Mouse (Mus musculus): ENCODE data around the gene Aldh1b1. TPM values are rescaled to one million over a fixed set of nuclear protein-coding genes. Genes with fewer than 3 reads are reported as not detected.
A peak's percentile ranks its signal among the peaks of the same experiment; 100 is the strongest.

Aldh1b1 gene
- polyA plus RNA-seq, 1 experiment from 2014 or later = 46.1 TPM

GRCm38 (mm10) chr4:45765565-45766201 is 33.1 kb upstream of the Aldh1b1 start:
- peak overlapping the region; percentile 54 for H3K27ac ChIP-seq
- no peak for DNase-seq (ENCODE audit: low spot score)
- WGBS = 3% methylated on average over 13 of the region's 18 CpGs
- no peaks in the 10 kb centered on the region for H3K36me3 ChIP-seq
- H3K9me3 ChIP-seq = no peaks in the 10 kb centered on the region
- peak overlapping the region; percentile 40 for H3K4me3 ChIP-seq
- peaks cover 51% of the 10 kb centered on the region for H3K27me3 ChIP-seq (ENCODE audit: insufficient read depth, poor library complexity, severe bottlenecking)
- peaks cover 81% of the 10 kb centered on the region for H3K4me1 ChIP-seq

GRCm38 (mm10) chr4:45766774-45767173 is 32.0 kb upstream of the Aldh1b1 start:
- H3K4me1 ChIP-seq = peaks cover 91% of the 10 kb centered on the region
- 35% methylated on average over 7 of the region's 7 CpGs for WGBS

GRCm38 (mm10) chr4:45767891-45768558 is 30.8 kb upstream of the Aldh1b1 start:
- peaks cover 89% of the 10 kb centered on the region for H3K4me1 ChIP-seq
- peak overlapping the region; percentile 81; the same call in 1 of the 2 replicates for H3K27ac ChIP-seq
- DNase-seq (ENCODE audit: low spot score) = peak; percentile 89
- no peaks in the 10 kb centered on the region for H3K9me3 ChIP-seq
- no peaks in the 10 kb centered on the region for H3K36me3 ChIP-seq
- H3K27me3 ChIP-seq (ENCODE audit: insufficient read depth, poor library complexity, severe bottlenecking) = peaks cover 44% of the 10 kb centered on the region
- WGBS = 20% methylated on average over 11 of the region's 11 CpGs
- no peak overlapping the region for H3K4me3 ChIP-seq

More at GRCm38 (mm10) chr4:45766774-45767173, 32.0 kb upstream of the Aldh1b1 start:
- no peak for DNase-seq (ENCODE audit: low spot score)
- Histone ChIP-seq H3K27me3 (ENCODE audit: insufficient read depth, poor library complexity, severe bottlenecking) (peaks cover 47% of the 10 kb centered on the region), H3K36me3 (no peaks in the 10 kb centered on the region), H3K27ac (0 out of 2 replicates have a peak overlapping the region, but pooled peaks have one; percentile 45), H3K9me3 (no peaks in the 10 kb centered on the region), H3K4me3 (no peak overlapping the region)

GRCm38 (mm10) chr4:45769141-45769540 is 29.7 kb upstream of the Aldh1b1 start:
- peak overlapping the region; percentile 81 for H3K27ac ChIP-seq
- peaks cover 39% of the 10 kb centered on the region for H3K27me3 ChIP-seq (ENCODE audit: insufficient read depth, poor library complexity, severe bottlenecking)
- no peak overlapping the region for H3K4me3 ChIP-seq
- peaks cover 78% of the 10 kb centered on the region for H3K4me1 ChIP-seq
- H3K36me3 ChIP-seq = no peaks in the 10 kb centered on the region
- H3K9me3 ChIP-seq = no peaks in the 10 kb centered on the region
- DNase-seq (ENCODE audit: low spot score) = no peak
- 36% methylated on average over 10 of the region's 10 CpGs for WGBS

- Histone ChIP-seq H3K27me3 (ENCODE audit: insufficient read depth, poor library complexity, severe bottlenecking) (peaks cover 35% of the 10 kb centered on the region), H3K9me3 (no peaks in the 10 kb centered on the region), H3K4me3 (0 out of 2 replicates have a peak overlapping the region, but pooled peaks have one; percentile 13), H3K36me3 (no peaks in the 10 kb centered on the region), H3K27ac (peak overlapping the region; percentile 81), H3K4me1 (peaks cover 70% of the 10 kb centered on the region)
- no peak for DNase-seq (ENCODE audit: low spot score)
- 6% methylated on average over 10 of the region's 10 CpGs for WGBS
Observed at GRCm38 (mm10) chr4:45769791-45770637, 28.8 kb upstream of the Aldh1b1 start.

GRCm38 (mm10) chr4:45770638-45771033 is 28.2 kb upstream of the Aldh1b1 start:
- H3K4me1 ChIP-seq = peaks cover 63% of the 10 kb centered on the region
- H3K27me3 ChIP-seq (ENCODE audit: insufficient read depth, poor library complexity, severe bottlenecking) = peaks cover 35% of the 10 kb centered on the region
- no peak for DNase-seq (ENCODE audit: low spot score)
- H3K27ac ChIP-seq = peak overlapping the region; percentile 81
- WGBS = 16% methylated on average over 4 of the region's 4 CpGs
- no peaks in the 10 kb centered on the region for H3K9me3 ChIP-seq
- H3K36me3 ChIP-seq = no peaks in the 10 kb centered on the region
- H3K4me3 ChIP-seq = 0 out of 2 replicates have a peak overlapping the region, but pooled peaks have one; percentile 13

- peaks cover 58% of the 10 kb centered on the region for H3K4me1 ChIP-seq
- no peaks in the 10 kb centered on the region for H3K36me3 ChIP-seq
- H3K27me3 ChIP-seq (ENCODE audit: insufficient read depth, poor library complexity, severe bottlenecking) = peaks cover 35% of the 10 kb centered on the region
- H3K27ac ChIP-seq = peak overlapping the region; percentile 32; the same call in 1 of the 2 replicates
- no peak for DNase-seq (ENCODE audit: low spot score)
- no peak overlapping the region for H3K4me3 ChIP-seq
- 23% methylated on average over 8 of the region's 8 CpGs for WGBS
- no peaks in the 10 kb centered on the region for H3K9me3 ChIP-seq
Observed at GRCm38 (mm10) chr4:45771173-45771572, 27.6 kb upstream of the Aldh1b1 start.

GRCm38 (mm10) chr4:45771619-45772018 is 27.2 kb upstream of the Aldh1b1 start:
- no peaks in the 10 kb centered on the region for H3K9me3 ChIP-seq
- H3K27ac ChIP-seq = peak overlapping the region; percentile 32; the same call in 1 of the 2 replicates
- peaks cover 35% of the 10 kb centered on the region for H3K27me3 ChIP-seq (ENCODE audit: insufficient read depth, poor library complexity, severe bottlenecking)
- H3K4me3 ChIP-seq = no peak overlapping the region
- no peaks in the 10 kb centered on the region for H3K36me3 ChIP-seq
- H3K4me1 ChIP-seq = peaks cover 53% of the 10 kb centered on the region
- DNase-seq (ENCODE audit: low spot score) = no peak
- WGBS = 4% methylated on average over 5 of the region's 5 CpGs

GRCm38 (mm10) chr4:45783671-45784070 is 15.2 kb upstream of the Aldh1b1 start:
- H3K9me3 ChIP-seq = no peaks in the 10 kb centered on the region
- H3K4me1 ChIP-seq = peaks cover 40% of the 10 kb centered on the region
- H3K27ac ChIP-seq = peak overlapping the region; percentile 23; the same call in 1 of the 2 replicates
- DNase-seq (ENCODE audit: low spot score) = no peak
- no peaks in the 10 kb centered on the region for H3K36me3 ChIP-seq
- H3K27me3 ChIP-seq (ENCODE audit: insufficient read depth, poor library complexity, severe bottlenecking) = peaks cover 46% of the 10 kb centered on the region
- no peak overlapping the region for H3K4me3 ChIP-seq
- WGBS = 37% methylated on average over 1 of the region's 1 CpGs

- no peaks in the 10 kb centered on the region for H3K9me3 ChIP-seq
- peaks cover 42% of the 10 kb centered on the region; the same call in 1 of the 2 replicates for H3K27me3 ChIP-seq (ENCODE audit: insufficient read depth, poor library complexity, severe bottlenecking)
- no peak overlapping the region for H3K4me3 ChIP-seq
- H3K4me1 ChIP-seq = peaks cover 60% of the 10 kb centered on the region
- 21% methylated on average over 2 of the region's 2 CpGs for WGBS
- H3K36me3 ChIP-seq = no peaks in the 10 kb centered on the region
- H3K27ac ChIP-seq = no peak overlapping the region
- DNase-seq (ENCODE audit: low spot score) = no peak
Observed at GRCm38 (mm10) chr4:45785959-45786358, 12.9 kb upstream of the Aldh1b1 start.

- Histone ChIP-seq H3K4me3 (no peak overlapping the region), H3K36me3 (no peaks in the 10 kb centered on the region), H3K4me1 (peaks cover 60% of the 10 kb centered on the region), H3K9me3 (no peaks in the 10 kb centered on the region), H3K27ac (no peak overlapping the region), H3K27me3 (ENCODE audit: insufficient read depth, poor library complexity, severe bottlenecking) (peaks cover 42% of the 10 kb centered on the region; the same call in 1 of the 2 replicates)
- 46% methylated on average over 4 of the region's 4 CpGs for WGBS
- no peak for DNase-seq (ENCODE audit: low spot score)
Observed at GRCm38 (mm10) chr4:45786674-45787073, 12.1 kb upstream of the Aldh1b1 start.

- Histone ChIP-seq H3K36me3 (no peaks in the 10 kb centered on the region), H3K4me3 (no peak overlapping the region), H3K9me3 (no peaks in the 10 kb centered on the region), H3K4me1 (peaks cover 57% of the 10 kb centered on the region), H3K27ac (peak overlapping the region; percentile 50), H3K27me3 (ENCODE audit: insufficient read depth, poor library complexity, severe bottlenecking) (peaks cover 59% of the 10 kb centered on the region)
- DNase-seq (ENCODE audit: low spot score) = no peak
- 71% methylated on average over 13 of the region's 13 CpGs for WGBS
Observed at GRCm38 (mm10) chr4:45788446-45789081, 10.3 kb upstream of the Aldh1b1 start.

Measured in heart, embryonic 10.5 days (tissue).